Mouse (Mus musculus) liver, adult 2 months (tissue): ENCODE data around the gene Enthd1.

Experiments used
- CTCF ChIP-seq: fragments of 200-500 bp; IDR thresholded peaks from 2 replicates; pipeline ENCODE4 v1.5.1; 2011; ENCODE audit warnings: low read depth, low read length, control low read depth
- POLR2A ChIP-seq: fragments of 200-500 bp; IDR thresholded peaks from 2 replicates; pipeline ENCODE4 v1.6.1; 2011; ENCODE audit warnings: low read length, control low read depth; ENCODE audit not compliant: insufficient read depth; ENCODE audit errors: extremely low read depth

GRCm38 (mm10) chr15:80488658-80489057, 76.3 kb downstream of the Enthd1 start:
- no peak for TF ChIP-seq CTCF
- TF ChIP-seq POLR2A: no peak
